Mouse (Mus musculus): ENCODE results near the gene Etfdh.

The Etfdh gene

DNA sequence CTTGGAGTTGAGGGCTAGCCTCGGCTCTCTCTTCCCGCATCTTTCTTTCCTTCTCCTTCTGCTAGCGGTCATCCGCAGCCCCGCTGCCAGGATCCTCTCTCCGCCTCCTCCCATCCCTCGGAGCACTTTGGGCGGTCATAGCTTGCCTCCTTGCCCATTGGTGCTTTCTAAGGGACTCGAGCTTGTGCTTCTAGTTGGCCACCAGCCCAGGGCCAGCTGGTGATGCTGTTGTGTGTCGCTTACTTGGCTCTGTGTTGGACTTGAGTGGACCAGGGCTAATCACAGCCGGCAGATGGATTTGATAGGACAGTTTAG is at the start of gene Etfdh:
Etfdh (minus strand) TSS at position 85 of the 315 bp plus-strand sequence.
- DNase-seq (ENCODE audit: low spot score in 2 of 2): peak; percentile 62 to 79

DNA sequence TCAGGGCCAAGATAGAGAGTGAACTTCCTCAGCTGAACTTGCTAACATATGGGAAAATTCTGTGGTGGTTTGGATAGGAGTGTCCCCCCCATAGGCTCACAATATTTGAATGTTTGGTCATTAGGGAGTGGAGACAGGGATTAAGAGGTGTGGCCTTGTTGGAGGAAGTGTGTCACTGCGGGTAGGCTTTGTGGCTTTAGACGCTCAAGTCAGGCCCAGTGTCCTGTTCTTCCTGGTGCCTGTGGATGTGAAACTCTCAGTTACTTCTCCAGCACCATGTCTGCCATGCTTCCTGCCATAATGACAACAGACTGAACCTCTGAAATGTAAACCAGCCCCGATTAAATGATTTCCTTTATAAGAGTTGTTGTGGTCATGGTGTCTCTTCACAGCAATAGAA is 47.1 kb upstream of the Etfdh start:
- DNase-seq (ENCODE audit: low spot score in 2 of 2): no peak

DNA sequence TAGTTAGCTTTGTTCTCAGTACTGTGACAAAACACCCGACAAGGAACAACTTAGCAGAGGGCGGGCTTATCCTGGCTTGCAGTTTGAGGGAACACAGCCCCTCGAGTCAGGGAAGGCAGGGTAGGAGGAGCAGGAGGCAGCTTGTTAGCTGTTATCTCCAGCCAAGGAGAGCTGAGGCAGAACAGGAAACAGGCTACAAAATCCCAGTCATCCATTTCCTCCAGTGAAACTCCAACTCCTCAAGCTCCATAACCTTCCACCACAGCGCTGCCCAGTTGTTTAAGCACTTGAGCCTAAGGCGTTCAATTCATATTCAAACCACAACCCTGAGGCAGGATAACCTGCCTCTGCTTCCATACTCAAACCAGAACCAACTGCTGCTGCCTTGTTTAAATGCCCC is 45.3 kb upstream of the Etfdh start:
- no peak for DNase-seq (ENCODE audit: low spot score in 2 of 2)

DNA sequence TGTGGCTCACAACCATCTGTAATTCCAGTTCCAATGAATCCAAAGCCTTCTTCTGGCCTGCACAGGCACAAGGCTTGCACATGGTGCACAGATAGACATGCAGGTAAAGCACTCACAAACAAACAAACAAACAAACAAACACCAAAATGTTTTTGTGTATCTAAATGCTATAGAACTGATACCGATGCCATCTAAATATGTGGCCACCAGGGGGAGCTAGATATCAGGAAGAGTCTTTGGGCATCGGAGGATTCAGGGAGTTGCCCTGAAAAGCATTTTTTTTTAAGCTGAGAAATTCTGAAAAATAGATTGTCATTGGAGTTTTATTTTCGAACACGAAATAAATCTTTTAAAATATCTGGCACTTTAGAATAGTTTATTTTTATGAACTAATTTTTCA is 43.8 kb upstream of the Etfdh start:
- peak; percentile 20 to 56 for DNase-seq (ENCODE audit: low spot score in 2 of 2)

DNA sequence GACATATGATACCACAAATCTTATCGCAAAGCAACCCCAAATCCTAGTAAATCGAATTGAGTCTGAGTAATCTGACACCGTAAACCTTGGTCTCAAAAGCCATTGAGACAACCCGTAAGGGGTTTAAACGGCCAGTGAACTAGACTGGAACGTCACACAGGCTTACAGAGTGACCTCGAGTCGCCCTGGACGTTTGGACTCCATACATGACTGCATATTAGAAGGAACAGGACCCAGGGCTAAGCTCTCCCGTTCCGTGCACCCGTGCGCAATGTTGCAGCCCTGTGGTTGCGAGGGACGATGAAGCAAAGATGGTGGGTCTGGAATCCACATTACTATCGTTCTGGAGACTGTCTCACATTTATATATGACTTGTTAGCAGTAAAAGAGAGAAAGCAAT is 42.9 kb upstream of the Etfdh start:
- no peak for DNase-seq (ENCODE audit: low spot score in 2 of 2)

DNA sequence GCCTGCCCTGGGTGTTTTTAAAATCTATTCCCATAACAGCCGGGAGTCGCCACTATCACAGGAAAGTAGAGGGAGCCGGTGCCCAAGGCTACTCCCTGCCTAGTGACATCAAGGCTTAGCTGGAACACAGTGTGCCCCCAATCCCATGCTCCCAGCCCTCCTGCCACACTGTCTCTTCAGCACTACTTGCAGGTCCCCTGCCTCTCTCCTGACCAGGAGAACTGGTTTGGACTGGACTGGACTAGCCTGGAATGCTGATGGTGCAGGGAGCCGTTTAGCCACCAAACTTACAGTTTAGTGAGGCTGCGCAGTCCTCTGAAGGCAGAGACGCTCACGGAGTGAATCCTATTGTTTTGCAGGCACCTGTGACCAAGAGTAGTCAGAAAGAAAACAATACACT is 41.3 kb upstream of the Etfdh start:
- no peak for DNase-seq (ENCODE audit: low spot score in 2 of 2)

DNA sequence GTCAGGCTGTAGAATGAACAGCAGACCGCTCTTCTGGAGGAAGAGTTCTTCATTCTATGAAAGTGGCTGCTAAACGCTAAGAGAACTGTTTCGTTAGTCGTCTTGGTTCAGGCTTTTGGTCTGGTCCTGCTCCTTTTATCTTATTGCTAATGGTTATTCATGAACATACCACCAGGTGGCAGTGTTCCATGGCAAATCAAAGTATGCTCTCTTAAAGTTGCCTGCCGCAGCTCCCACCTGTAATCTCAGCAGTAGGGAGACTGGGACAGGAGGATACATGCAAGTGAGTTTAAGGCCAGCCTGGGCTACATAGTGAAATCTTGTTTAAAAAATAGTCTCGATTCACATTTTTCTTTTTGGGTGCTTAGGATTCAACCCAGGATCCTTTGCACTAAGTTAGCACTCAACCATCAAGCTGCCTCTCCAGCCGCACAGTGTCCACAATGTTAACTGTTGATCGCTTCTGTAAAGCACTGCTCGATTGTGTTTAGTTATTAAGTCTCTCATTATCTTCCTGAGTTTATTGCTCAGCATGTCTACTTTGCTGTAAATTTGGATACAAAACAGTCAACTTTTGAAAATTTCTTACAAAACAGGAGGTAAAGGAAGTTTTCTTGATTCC is 35.6 kb upstream of the Etfdh start:
- peak in 1 of 2 experiments; percentile 26 for DNase-seq (ENCODE audit: low spot score in 2 of 2)

DNA sequence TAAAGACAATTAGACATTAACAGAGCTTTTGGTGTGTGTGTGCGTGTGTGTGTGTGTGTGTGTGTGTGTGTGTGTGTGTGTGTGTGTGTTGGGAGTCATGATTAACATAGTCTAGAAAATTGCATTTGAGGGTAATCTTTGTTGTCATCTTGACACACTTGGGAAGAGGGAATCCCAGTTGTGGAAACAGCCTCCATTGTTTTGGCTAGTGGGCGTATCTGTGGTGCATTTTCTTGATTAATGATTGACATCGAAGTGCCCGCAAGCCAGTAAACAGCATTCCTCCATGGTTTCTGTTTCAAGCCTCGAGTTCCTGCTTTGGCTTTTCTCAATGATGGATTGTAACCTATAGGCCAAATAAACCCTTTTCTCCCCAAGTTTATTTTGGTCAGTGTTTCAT is 27.4 kb upstream of the Etfdh start:
- DNase-seq (ENCODE audit: low spot score in 2 of 2): no peak

DNA sequence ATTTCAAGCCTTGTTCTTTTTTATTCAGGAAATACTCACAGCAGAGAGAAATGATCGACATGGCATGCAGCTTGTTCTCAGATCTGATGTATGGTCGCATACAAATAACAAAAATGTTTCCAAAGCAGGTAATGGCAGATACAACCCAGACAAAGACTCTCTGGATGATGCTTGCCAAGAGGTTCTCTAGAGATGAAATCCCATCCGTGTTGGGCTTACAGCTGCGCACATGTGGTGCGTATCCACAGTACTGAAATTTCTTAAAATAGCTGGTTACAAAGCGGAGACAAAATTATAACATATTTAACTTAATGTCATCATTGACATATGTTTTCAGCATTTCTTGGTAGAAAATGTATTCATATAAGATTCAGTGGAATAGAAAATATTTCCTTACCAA is 22.8 kb upstream of the Etfdh start:
- DNase-seq (ENCODE audit: low spot score in 2 of 2): no peak

DNA sequence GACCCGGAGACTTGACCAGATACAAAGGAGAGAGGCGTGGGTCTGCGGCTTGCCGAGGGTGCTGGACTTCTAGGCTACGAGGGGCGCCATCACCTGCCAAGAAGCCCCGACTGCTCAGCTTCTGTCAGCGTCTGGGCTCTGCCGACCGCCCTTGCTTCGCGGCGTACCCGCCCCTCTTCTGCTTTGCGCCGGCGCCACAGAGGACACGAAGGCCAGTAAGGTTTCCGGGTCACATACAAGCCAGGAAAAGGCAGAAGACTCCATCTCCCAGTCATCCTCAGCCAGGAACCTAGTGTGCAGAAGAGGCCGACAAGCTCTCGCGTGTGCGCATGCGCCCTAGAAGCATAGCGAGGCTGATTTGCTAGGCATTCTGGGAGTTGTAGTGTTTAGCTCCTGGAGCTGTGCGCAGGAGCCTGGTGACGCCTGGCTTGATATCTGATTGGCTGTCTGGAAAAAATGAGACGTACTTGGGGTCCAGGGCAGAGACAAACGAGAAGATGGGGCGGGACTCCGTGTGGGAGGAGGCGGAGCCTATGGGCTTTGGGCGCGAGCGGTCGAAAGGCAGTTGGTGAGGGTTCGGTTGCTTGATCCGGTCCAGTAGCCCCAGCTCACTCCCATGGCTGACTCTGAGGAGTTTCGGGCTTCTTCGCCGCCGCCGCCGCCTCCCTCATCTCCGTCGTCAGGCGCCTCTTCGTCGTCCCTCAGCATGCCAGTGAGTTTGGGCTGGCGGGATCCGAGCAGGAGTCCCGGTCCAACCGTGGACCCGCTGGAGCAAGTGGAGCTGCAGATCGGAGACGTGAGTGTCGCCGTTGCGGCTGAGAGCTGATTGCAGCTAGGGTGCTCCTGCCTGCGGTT is 512 bp downstream of the Etfdh start, which contains the start of gene 4930579G24Rik:
4930579G24Rik (plus strand) TSS at position 519 of the 855 bp plus-strand sequence.
- peak; percentile 96 to 99 for DNase-seq (ENCODE audit: low spot score in 2 of 2)

DNA sequence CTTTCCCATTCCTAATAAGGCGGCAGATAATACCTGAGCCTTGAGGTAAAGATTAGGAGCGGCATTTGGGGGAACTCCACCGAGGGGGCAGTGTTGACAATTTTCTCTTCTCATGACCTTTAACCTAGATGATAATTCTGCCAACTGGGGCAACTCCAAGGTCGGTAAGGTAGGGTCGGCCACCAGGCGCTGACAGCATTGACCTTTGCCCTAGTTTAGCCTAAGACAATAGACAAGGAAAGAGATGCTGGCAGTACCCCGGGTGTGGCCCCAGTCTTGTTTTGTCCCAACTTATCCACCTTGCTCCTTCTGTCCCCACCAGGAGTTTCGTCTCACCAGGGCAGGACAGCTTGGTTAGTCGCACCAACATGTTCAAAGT is 1.1 kb downstream of the Etfdh start:
- no peak for DNase-seq (ENCODE audit: low spot score in 2 of 2)

DNA sequence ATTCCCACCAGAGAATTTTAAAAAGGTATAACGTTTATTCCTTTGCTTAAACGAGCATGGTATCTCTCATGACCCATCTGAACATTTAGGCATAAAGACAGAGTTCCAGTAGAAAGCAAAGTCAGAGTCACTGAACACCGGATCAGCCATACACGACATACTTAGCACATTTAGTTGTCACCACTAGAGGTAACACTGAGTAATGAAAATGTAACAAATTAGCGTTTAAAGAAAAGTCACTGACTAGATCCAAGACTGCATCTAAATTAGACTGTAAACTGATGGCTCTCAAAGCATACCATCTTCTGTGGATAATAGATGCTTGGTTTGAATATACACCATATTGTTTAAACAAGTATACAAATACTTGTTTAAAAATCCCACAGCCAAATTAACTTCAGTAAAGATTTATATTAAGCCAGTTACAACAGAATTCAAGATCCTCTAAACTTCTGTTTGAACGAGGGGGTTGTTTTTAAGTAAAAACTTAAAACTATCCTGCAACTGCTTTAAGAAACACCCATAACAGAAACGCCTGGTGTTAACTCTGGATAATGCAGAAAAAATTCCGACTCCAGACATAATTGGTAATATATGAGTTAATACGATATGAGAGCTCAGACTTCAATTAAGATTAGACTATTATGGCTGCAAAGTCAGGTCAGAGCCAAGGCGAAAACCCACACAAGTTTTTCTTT is 1.7 kb downstream of the Etfdh start:
- DNase-seq (ENCODE audit: low spot score in 2 of 2): no peak

DNA sequence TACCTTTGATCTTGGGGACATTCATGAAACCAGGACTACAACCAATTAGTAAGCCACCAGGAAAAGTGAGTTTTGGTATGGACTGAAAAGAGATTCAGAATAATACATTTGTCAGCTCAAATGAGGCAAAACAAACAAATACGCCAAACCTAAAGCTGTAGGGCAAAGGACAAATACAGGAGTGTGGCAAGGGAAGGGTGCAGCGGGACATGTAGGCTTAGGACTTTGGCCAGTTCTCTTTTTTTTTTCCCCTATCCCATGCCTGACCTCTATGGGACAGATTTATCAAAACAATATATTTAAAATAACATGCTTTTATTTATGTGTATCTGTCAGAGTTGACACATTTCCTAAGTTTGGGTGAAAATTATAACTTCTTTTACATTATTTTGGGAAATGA is 19.4 kb downstream of the Etfdh start:
- no peak for DNase-seq (ENCODE audit: low spot score in 2 of 2)

DNA sequence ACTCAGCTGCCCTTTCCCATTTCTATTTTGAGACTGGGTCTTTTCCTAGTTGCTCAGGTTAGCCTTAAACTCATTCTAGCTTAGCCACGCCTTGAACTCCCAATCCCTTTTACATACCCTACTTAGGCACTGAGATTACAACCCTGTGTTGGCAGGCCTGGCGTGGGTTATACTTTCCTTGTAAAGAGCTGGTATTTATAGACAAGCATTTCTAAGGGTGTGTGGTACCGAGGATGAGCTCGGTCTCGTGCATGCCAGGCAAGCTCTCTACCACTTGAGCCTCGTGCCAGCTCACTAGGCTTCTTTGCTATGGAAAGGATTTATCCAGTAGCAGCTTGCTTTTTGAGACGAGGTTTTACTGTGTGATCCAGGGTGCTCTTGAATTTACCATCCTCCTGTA is 33.8 kb downstream of the Etfdh start:
- DNase-seq (ENCODE audit: low spot score in 2 of 2): no peak

DNA sequence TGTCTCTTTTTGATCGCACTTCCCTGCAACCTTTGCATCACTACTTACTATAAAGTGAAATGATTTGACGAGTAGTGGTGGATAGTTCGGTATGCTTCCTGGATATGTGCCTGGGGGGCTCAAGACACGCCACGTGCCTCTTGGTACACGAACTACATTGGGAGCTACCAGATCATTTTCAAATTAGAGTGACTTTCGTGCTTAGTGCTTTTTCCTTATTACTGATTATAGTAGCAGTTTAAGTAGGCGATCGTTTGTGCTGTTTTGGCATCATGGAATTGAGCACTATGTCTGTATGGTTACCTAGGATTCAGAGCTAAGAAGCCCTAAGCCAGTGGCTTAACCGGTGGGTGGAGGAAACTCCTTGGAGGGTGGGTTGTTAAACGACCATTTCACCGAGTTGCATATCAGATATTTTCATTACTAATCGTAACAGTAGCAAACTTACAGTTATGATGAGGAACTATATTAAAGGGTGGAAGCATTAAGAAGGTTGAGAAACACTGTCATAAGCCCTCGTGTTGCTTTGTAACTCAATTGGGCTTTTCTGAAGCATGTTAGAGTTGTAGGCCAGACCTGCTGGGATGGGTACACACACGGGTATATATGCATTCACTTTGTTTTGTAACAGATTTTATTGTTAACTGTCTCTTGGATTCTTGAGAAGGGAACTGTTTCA is 37.4 kb downstream of the Etfdh start:
- DNase-seq (ENCODE audit: low spot score in 2 of 2): no peak

DNA sequence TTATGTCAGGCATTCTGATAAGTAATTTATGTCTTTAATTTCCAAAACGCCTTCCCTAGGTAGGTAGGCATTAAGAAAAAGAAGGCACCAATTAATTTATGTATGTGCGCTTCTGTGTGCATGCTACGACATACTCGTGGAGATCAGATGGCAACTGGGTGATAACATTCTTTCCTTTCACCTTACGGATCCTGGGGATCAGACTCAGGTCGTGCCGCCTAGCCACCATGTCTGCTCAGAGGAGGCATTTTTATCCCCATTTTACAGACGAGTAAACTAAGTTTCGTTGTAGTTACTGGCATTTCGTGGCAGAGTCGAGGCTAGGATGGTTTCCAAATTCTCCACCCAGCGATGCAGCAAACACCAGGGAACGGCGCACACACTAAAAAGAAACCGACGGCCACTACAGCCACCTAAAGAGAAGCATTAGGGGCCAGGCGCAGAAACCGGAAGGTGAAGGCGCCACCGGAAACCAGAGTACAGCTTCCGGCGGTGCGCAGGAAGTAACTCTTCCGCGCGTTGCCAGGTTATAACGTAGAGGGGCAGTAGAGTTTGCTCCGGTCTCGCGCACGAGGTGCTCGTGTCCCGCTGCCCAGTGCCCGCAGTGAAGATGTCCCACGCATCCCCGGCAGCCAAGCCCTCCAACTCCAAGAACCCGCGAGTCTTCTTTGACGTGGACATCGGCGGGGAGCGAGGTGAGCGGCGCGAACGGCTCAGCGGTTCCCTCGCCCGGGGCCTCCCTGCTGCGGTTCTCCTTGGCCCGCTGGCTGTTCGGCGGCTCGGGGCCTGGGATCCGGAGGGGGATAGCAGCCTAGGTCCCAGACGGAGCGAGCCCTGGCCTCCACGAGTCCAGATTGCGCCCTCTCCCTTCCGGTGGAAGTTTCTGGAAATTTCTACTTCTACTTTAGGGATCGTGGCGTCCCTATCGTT is 38.2 kb downstream of the Etfdh start, which contains the start of gene Ppid:
Ppid (plus strand) TSS at position 480 of the 930 bp plus-strand sequence.
- peak; percentile 40 to 74 for DNase-seq (ENCODE audit: low spot score in 2 of 2)

DNA sequence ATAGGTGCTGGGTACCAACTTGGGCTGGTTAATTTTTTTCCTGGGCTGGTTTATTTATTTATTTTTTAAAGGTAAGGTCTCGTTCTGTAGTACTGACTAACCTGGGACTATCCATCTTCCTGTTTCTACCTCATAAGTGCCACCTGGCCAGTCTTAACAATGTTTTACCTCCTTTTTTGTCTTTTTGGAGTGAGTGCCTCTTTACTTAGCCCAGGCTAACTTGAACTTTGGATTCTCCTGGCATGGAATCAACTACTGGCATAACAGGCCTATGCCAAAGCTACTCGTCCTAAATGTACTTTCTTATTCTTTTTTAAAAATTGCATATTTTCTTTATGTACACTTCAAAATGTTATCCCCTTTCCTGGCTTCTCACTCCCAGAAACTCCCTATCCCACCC is 39.6 kb downstream of the Etfdh start:
- no peak for DNase-seq (ENCODE audit: low spot score in 2 of 2)

DNA sequence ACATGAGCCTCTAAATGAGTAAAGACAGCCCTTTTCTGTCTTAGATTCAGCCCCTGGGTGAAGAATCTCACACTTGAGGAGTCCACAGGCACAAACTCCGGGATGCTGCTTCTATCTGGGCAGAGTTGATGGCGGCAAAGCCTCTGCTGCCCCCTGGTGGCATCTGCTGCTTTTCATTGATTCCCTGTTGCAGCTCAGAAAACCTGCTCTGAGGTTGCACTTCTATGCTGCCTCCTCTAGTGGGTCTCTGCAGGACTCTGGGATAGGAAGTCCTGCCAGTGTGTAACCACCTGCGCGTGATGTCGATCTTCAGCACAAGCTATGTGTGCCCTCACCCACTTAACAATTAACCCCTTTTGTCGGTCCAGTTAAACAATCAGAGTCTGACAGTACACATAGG is 42.5 kb downstream of the Etfdh start:
- DNase-seq (ENCODE audit: low spot score in 2 of 2): peak; percentile 80 to 88

DNA sequence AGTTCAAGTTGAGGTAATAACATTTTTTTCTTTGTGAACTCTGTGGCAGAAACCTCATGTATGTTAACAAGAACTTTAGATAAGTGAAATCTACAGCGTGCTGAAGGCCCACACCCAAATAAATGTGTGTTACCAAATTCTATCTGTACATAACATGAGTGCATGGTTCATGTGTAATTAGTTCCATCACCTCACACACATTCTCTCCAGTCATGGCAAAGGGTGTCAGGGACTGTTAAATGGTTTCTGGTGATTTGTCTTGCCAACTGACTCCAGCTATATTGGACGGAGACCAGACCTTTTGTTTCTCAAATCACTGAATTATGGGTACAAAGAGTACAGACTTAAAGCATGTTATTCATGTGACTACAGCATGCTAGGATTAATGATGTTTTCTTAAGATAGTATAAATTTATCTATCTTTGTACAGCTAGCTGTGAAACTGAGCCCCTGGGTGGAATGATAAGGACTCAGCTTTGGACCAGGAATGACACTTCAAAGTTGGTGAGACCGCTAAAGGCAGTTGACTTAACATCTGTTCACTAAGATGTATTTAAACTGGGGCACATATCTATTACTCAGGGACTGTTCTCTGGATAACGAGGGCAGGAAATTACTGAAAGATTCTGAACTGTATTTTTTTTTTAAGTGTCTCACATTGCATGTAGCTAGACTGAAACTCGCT is 49.3 kb downstream of the Etfdh start:
- DNase-seq (ENCODE audit: low spot score in 2 of 2): no peak

DNA sequence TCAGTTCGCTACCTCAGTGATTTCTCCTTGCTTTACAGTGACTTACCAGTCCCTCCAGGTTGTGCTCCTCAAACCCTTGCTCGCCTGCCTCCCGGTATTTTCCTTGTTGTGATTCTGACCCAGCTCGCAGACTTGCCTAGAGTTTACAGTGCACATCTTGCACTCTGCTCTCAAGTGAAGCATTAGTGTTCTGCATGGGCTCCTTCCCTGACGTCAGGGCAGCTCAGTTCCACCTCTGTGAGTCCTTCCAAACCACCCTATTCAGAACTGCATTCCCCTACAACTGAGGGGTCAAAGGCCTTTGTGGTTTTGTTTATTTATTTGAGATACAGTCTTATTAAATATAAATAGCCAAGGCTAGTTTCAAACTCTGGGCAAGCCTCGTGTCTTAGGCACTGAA is 51.1 kb downstream of the Etfdh start:
- no peak for DNase-seq (ENCODE audit: low spot score in 2 of 2)

DNA sequence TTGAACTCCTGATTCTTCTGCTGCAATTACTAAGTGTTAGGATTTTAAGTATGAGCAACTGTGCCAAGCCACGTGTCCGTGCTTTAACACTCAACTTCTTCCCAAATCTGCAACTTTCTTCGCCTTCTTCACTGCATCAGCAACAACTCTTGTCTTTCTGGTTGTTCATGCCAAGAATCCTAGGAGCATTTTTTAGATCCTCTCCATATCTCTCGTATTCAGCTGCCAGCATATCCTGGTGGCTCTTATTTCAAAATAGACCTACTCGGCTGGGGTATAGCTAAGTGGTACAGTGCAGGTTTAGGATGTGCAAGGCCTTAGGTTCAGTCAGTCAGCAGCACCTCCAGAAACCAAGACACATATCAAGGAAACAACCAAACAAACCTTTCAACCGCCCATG is 51.7 kb downstream of the Etfdh start:
- no peak for DNase-seq (ENCODE audit: low spot score in 2 of 2)
